Mouse (Mus musculus) bone marrow, adult 2 months (tissue): ENCODE data around the gene Dusp11.

ENCODE experiments used
- CTCF ChIP-seq: fragments of 200-500 bp; IDR thresholded peaks from 2 replicates; pipeline ENCODE4 v1.5.1; 2011; ENCODE audit warnings: low read length, control low read depth; ENCODE audit not compliant: control insufficient read depth, insufficient read depth
- POLR2A ChIP-seq: fragments of 200-500 bp; IDR thresholded peaks from 2 replicates; pipeline ENCODE4 v1.6.1; 2011; ENCODE audit warnings: low read depth, mild to moderate bottlenecking, control low read depth, low read length, borderline replicate concordance; ENCODE audit not compliant: control insufficient read depth

- TF ChIP-seq CTCF (no peak), POLR2A (no peak)
Measured at GRCm38 (mm10) chr6:85942469-85942868, 19.0 kb downstream of the Dusp11 start.
